Mouse (Mus musculus): Measurements from ENCODE around the gene Cdhr2.

The Cdhr2 gene

GRCm38 (mm10) chr13:54701243-54701642, at the start of gene Cdhr2:
Gene Cdhr2 (plus strand): TSS chr13:54701461.
- no peak for DNase-seq (ENCODE audit: low spot score in 2 of 2)

DNA sequence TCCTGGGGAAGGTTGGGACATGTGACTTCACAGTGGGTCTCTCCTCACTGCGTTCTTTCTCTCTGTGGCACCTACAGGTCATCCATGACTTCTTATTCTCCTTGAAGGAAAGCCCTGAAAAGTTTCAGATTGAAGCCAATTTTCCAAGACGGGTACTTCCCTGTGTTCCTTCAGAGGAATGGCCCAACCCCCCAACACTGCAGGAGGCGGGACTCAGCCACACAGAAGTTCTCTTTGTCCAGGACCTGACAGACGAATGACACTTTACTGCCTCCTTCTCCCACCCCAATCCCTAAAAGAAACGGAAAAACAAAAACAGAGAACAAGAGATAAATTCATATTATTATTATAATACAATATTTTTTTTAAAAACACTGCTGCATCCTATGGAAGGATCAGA, 40.4 kb upstream of the Cdhr2 start:
- no peak for DNase-seq (ENCODE audit: low spot score in 2 of 2)

DNA sequence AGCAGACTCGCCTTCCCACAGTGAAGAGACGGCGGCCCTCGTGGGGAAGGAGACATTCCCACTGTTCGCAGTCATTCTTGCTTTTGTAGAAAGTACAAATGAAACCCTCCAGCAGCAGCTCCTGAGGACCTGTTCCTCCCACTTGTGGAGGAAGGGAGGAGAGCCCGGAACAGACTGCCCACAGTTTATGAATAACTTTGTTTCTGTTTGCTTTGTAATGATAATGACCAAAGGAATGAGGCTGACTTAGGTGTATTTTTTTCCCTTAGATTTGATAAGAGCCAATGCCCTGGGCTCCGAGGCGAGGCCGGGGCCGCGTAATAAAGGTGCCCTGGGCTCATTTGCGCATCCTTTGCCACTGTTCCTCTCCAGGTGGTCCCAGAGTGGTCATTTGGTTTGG, 39.9 kb upstream of the Cdhr2 start:
- DNase-seq (ENCODE audit: low spot score in 2 of 2) = peak in 1 of 2 experiments; percentile 42

DNA sequence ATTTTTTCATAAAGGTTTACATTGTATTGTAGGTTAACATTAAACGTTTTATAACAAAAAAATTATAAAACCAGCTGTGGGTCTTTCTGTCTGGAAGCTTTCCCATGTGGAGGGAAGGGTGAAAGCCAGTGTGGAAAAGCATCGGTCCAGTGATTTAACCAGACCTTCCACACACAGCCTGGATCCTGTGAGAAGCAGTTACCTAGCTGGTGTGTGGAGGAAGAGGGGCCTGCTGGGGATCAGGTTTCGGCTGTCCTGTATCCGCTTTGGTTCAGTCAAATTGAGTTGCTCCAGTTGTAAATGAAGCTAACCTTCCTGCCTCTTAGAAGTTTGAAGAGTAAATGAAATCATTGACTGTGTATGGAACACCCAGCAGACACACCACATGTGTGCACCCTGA, 37.3 kb upstream of the Cdhr2 start:
- no peak for DNase-seq (ENCODE audit: low spot score in 2 of 2)

GRCm38 (mm10) chr13:54664509-54664908, 36.8 kb upstream of the Cdhr2 start:
- no peak for DNase-seq (ENCODE audit: low spot score in 2 of 2)

DNA sequence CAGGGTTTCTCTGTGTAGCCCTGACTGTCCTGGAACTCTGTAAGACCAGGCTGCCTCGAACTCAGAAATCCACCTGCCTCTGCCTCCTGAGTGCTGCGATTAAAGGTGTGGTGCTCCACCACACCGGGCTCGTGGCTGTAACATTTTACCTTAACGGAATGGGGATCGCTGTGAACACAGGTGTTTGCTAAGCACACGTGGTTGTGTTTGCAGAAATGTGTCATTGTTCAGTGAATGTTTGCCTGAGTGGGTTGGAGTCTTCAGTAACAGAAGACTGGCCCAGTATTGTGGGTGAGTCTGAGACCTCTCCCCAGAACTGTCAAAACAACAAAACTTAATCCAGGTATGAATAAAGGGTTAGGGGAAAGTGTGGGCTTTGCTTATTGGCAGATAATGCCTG, 36.2 kb upstream of the Cdhr2 start:
- no peak for DNase-seq (ENCODE audit: low spot score in 2 of 2)

DNA sequence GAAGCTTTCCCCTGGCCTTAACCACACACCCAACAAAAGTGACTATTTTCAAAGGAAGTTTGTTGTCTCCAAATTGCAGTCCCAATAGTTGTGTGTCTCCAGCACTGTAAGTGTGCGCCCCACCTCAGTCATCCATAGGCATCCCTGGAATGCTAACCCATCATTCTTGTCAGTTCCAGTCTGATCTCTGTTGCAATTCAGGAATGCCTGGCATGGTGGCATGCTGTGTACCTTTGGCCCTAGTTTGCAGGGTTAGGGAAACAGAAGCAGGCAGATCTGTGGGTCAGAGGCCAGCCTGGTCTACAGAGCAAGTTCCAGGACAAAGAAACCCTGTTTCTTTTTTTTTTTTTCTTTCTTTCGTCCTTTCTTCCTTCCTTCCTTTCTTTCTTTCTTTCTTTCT, 30.8 kb upstream of the Cdhr2 start:
- DNase-seq (ENCODE audit: low spot score in 2 of 2) = no peak

GRCm38 (mm10) chr13:54675895-54676590, 25.2 kb upstream of the Cdhr2 start:
- DNase-seq (ENCODE audit: low spot score in 2 of 2) = peak; percentile 30 to 62

DNA sequence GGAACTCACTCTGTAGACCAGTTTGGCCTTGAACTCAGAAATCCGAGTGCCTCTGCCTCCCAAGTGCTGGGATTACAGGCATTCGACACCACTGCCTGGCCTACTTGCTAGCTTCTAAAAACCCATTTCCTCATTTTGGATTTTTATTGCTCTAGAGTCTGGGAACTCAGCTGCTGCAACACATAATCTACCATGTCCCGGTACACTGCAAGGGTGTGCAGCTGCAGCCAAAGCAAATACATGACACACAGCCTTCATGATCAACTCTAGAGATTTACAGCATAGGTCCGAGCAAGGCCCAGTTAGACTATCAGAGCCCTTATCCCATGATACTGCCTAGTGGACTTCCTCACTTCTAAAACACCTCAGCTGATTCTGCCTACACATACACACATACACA, 23.0 kb upstream of the Cdhr2 start:
- DNase-seq (ENCODE audit: low spot score in 2 of 2) = no peak

DNA sequence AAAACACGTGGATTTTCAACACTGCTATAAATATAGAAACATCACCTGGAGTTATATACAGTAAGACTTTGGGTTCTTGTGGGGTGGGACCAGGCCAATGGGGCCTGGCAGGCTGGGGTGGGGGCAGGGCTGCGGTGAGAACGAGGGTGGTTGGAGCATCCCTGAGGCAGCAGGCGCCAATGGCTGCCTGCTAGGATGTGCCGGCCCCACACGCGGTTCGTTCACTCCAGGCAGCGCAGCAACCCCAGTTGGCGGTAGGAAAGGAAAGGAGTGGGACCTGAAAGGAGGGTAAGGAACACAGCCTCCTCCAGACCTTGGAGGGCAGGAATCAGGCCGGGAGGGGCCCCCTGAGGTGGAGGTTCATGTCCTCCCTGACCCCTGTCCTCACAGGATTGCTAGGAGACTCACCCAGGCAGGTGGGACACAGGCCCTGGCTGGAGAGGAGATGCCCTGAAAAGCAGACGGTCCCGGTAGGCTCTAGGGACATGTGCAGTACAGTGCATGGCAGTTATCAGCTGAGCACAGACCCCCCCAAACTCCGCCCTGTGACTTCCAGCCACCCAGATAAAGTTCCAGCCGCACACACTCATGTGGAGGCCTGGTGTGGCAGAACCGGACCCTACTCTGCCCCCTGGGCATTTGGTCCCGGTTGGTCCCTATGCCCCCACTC, 20.9 kb upstream of the Cdhr2 start:
- DNase-seq (ENCODE audit: low spot score in 2 of 2) = no peak

GRCm38 (mm10) chr13:54681291-54681690, 20.0 kb upstream of the Cdhr2 start:
- DNase-seq (ENCODE audit: low spot score in 2 of 2) = no peak

- DNase-seq (ENCODE audit: low spot score in 2 of 2) = no peak
Observed at GRCm38 (mm10) chr13:54683301-54683700, 18.0 kb upstream of the Cdhr2 start.

DNA sequence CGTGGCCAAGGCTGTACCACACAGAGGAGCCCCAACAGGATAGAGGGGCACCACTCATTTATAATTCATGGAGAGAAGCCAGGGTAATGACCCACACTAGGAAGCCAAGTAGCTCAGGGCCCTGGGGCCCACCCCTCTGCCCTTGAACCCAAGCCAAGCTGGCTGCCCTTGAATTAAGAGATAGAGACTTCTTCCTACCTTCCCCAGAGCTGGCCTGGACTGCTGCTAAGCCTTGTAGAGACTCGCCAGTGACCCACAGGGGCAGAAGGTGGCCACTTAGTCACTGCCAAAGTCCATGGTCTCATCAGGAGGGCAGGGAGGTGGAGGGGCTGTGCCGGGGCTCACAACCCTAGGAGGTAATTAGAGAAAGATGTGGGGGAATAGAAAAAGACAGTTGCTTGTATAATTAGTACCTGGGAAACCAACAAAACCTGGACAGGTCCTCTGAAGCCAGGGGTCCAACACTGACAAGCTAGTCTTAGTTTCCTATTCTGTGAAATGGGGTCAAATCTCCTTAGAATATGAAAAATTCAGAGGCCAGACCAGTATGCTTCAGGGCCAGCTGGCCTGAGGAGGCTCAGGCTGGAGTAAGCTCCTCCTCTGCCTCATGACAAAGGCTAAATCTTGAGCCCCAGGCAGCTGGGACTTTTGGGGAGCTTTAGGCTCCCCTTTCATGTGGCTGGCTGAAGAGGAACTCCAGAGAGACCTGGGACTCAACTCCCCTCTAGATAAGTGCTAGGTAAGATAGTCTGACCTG, 16.9 kb upstream of the Cdhr2 start:
- DNase-seq (ENCODE audit: low spot score in 2 of 2) = no peak

GRCm38 (mm10) chr13:54685174-54685573, 16.1 kb upstream of the Cdhr2 start:
- DNase-seq (ENCODE audit: low spot score in 2 of 2) = peak; percentile 25 to 34

DNA sequence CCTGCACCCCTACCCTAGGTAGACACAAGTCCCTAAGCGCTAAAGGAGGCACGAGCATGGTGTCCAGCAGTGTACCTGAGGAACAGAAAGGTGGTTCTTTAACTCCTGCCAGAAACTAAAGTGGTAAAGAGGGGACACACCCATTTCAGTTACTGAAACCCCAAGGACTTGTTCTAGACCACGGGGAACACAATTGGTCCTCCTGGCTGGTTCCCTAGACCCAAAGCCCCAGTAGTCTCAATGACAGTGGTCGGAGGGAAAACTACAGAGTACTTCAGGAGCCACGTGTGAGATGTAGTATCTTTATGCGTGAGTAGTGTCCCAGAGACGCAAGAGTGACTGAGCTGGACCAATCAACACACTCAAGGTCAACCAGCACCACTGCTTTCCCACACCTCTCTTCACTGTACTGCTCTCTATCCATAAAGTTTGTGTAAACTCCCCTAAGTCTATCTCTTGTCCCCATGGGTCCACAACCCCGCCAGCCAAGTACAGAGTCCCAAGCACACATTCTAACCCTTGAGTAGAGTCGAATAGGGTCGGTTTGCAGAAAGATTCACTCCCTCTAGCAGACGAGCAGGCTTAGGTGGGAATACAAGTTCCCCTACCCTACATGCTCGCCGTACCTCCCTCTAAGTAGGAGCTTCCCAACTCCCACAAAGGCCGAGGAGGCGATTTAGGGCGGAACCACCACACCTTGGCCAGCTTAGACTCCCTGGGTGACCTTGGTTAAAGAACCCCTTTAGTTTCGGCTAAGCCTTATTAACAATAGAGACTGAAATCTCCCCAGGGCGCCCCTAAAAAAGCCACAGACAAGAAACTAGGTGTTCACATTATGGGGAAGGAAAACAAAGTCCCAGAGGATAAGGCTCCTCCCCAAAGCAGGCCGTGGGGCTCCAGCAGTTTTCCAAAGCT, 14.9 kb upstream of the Cdhr2 start:
- DNase-seq (ENCODE audit: low spot score in 2 of 2) = no peak

- DNase-seq (ENCODE audit: low spot score in 2 of 2) = peak; percentile 72 to 73
Observed at GRCm38 (mm10) chr13:54687096-54687495, 14.2 kb upstream of the Cdhr2 start.

- peak; percentile 97 for DNase-seq (ENCODE audit: low spot score in 2 of 2)
Observed at GRCm38 (mm10) chr13:54687575-54688424, 13.5 kb upstream of the Cdhr2 start.

- DNase-seq (ENCODE audit: low spot score in 2 of 2) = no peak
Observed at GRCm38 (mm10) chr13:54690151-54690740, 11.0 kb upstream of the Cdhr2 start.

- DNase-seq (ENCODE audit: low spot score in 2 of 2) = no peak
Observed at GRCm38 (mm10) chr13:54691737-54692136, 9.5 kb upstream of the Cdhr2 start.

All from urinary bladder, adult 18-20 months (tissue).